Mouse (Mus musculus): ENCODE measurements around the gene Vav1. TPM values are rescaled to one million over a fixed set of nuclear protein-coding genes. Genes with fewer than 3 reads are reported as not detected.

The Vav1 gene
- polyA plus RNA-seq, 1 experiment from 2014 or later, result 1.8 TPM

GRCm38 (mm10) chr17:57290001-57290670 is 11.2 kb downstream of the Vav1 start:
- H3K4me1 ChIP-seq, result no peaks in the 10 kb centered on the region
- no peaks in the 10 kb centered on the region for H3K9me3 ChIP-seq (replicated peaks)
- 0 out of 2 replicates have a peak overlapping the region, but pooled peaks have one; percentile 13 for H3K27ac ChIP-seq
- ATAC-seq (replicated peaks; ENCODE audit: low FRiP score), result no peak
- H3K4me3 ChIP-seq (replicated peaks), result no peak overlapping the region
- H3K4me2 ChIP-seq, result no peak overlapping the region
- 85% methylated on average over 9 of the region's 9 CpGs for WGBS
- no peaks in the 10 kb centered on the region for H3K27me3 ChIP-seq
- no peaks in the 10 kb centered on the region for H3K36me3 ChIP-seq
- no peak overlapping the region for H3K9ac ChIP-seq

- no peak for ATAC-seq (replicated peaks; ENCODE audit: low FRiP score)
- Histone ChIP-seq H3K4me3 (replicated peaks) (no peak overlapping the region), H3K27ac (0 out of 2 replicates have a peak overlapping the region, but pooled peaks have one; percentile 13), H3K9ac (no peak overlapping the region), H3K4me2 (no peak overlapping the region), H3K9me3 (replicated peaks) (no peaks in the 10 kb centered on the region), H3K4me1 (no peaks in the 10 kb centered on the region), H3K27me3 (no peaks in the 10 kb centered on the region), H3K36me3 (no peaks in the 10 kb centered on the region)
- WGBS, result 83% methylated on average over 7 of the region's 7 CpGs
These were observed 11.8 kb downstream of the Vav1 start for GRCm38 (mm10) chr17:57290671-57291055.

DNA sequence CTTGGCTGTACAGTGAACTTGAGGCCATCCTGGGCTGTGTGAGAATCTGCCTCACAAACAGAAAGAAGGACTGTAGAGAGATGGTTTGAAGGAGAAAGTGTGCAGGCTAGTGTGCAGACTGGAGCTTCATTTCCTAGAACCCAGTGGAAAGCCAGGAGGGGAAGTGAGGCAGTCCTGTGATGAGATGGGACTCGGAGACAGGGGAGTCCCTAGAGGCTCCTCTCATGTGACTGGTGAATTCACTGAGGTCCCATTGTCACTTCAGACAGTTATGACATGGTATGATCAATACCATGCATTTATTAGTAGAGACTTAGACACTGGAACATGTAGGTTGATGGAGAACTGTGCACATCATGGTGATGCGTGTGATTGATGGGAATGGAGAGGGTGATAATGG is 13.4 kb downstream of the Vav1 start:
- no peaks in the 10 kb centered on the region for H3K9me3 ChIP-seq (replicated peaks)
- no peak overlapping the region for H3K9ac ChIP-seq
- no peak for ATAC-seq (replicated peaks; ENCODE audit: low FRiP score)
- H3K27ac ChIP-seq, result no peak overlapping the region
- no peaks in the 10 kb centered on the region for H3K27me3 ChIP-seq
- no peaks in the 10 kb centered on the region for H3K4me1 ChIP-seq
- H3K36me3 ChIP-seq, result no peaks in the 10 kb centered on the region
- H3K4me3 ChIP-seq (replicated peaks), result no peak overlapping the region
- WGBS, result 83% methylated on average over 2 of the region's 2 CpGs
- H3K4me2 ChIP-seq, result no peak overlapping the region

- Histone ChIP-seq H3K4me2 (no peak overlapping the region), H3K9me3 (replicated peaks) (no peaks in the 10 kb centered on the region), H3K4me1 (no peaks in the 10 kb centered on the region), H3K27me3 (no peaks in the 10 kb centered on the region), H3K27ac (no peak overlapping the region), H3K9ac (no peak overlapping the region), H3K4me3 (replicated peaks) (no peak overlapping the region), H3K36me3 (no peaks in the 10 kb centered on the region)
- no peak for ATAC-seq (replicated peaks; ENCODE audit: low FRiP score)
- WGBS, result 87% methylated on average over 9 of the region's 9 CpGs
These were observed 14.1 kb downstream of the Vav1 start for GRCm38 (mm10) chr17:57292968-57293367.

DNA sequence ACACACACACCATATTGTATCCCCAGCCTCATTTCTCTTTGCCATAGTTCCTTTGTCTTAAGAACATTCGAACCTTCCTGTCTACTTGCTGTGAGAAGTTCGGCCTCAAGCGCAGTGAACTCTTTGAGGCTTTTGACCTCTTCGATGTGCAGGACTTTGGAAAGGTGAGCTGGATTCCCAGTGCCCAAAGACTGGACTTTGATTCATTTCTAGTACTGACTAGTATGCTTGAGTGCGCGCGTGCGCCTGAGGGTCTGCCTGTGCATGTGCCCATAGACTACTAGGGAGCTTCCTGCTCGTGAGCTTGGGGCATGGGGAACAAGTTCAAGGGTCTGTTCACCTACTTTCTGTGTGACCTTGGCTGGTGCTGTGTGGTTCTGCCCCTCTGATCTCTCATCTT is 17.0 kb downstream of the Vav1 start:
- no peaks in the 10 kb centered on the region for H3K27me3 ChIP-seq
- H3K9ac ChIP-seq, result no peak overlapping the region
- WGBS, result 90% methylated on average over 9 of the region's 9 CpGs
- no peaks in the 10 kb centered on the region for H3K9me3 ChIP-seq (replicated peaks)
- H3K4me2 ChIP-seq, result no peak overlapping the region
- ATAC-seq (replicated peaks; ENCODE audit: low FRiP score), result no peak
- H3K36me3 ChIP-seq, result no peaks in the 10 kb centered on the region
- no peaks in the 10 kb centered on the region for H3K4me1 ChIP-seq
- H3K4me3 ChIP-seq (replicated peaks), result no peak overlapping the region
- no peak overlapping the region for H3K27ac ChIP-seq

DNA sequence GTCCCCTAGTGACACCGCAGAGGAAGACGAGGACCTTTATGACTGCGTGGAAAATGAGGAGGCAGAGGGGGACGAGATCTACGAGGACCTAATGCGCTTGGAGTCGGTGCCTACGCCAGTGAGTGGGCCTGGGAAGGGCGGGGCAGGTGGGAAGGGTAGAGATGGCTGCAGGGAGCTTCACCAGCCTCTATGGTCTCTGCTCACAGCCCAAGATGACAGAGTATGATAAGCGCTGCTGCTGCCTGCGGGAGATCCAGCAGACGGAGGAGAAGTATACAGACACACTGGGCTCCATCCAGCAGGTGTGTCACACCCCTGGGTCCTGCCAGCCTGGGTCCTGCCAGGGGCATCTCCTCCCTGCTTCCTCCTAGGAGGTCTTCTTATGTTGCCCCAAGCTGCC is 18.1 kb downstream of the Vav1 start:
- Histone ChIP-seq H3K36me3 (no peaks in the 10 kb centered on the region), H3K9ac (no peak overlapping the region), H3K27me3 (no peaks in the 10 kb centered on the region), H3K4me2 (no peak overlapping the region), H3K4me1 (no peaks in the 10 kb centered on the region), H3K27ac (no peak overlapping the region), H3K4me3 (replicated peaks) (no peak overlapping the region), H3K9me3 (replicated peaks) (no peaks in the 10 kb centered on the region)
- ATAC-seq (replicated peaks; ENCODE audit: low FRiP score), result no peak
- WGBS, result 85% methylated on average over 12 of the region's 12 CpGs

DNA sequence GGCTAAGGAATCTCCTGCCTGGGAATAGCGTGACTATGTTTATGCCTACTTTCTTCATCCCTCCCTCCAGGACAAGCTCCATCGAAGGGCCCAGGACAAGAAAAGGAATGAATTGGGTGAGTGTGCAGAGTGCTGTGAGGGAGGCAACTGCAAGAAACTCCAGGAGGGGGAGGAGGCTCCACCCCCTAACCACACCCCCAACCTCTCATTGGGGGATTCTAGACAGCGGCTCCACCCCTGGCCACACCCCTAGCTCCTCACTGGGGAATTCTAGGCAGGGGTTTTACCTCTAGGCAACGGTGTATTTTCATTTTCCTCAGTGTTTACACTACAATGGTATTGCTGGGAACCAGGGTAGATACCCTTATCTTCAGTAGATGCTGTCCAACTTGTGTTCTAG is 26.7 kb downstream of the Vav1 start:
- Histone ChIP-seq H3K4me2 (no peak overlapping the region), H3K9ac (no peak overlapping the region), H3K4me1 (no peaks in the 10 kb centered on the region), H3K9me3 (replicated peaks) (no peaks in the 10 kb centered on the region), H3K4me3 (replicated peaks) (no peak overlapping the region), H3K27me3 (no peaks in the 10 kb centered on the region), H3K27ac (no peak overlapping the region), H3K36me3 (no peaks in the 10 kb centered on the region)
- 0 out of 2 replicates have a peak, but pooled peaks have one; percentile 25 for ATAC-seq (replicated peaks; ENCODE audit: low FRiP score)
- WGBS, result 74% methylated on average over 4 of the region's 4 CpGs

- Histone ChIP-seq H3K4me3 (replicated peaks) (no peak overlapping the region), H3K9me3 (replicated peaks) (no peaks in the 10 kb centered on the region), H3K4me2 (no peak overlapping the region), H3K27me3 (no peaks in the 10 kb centered on the region), H3K36me3 (no peaks in the 10 kb centered on the region), H3K4me1 (no peaks in the 10 kb centered on the region), H3K9ac (no peak overlapping the region), H3K27ac (no peak overlapping the region)
- ATAC-seq (replicated peaks; ENCODE audit: low FRiP score), result no peak
- WGBS, result 83% methylated on average over 6 of the region's 6 CpGs
These were observed 28.2 kb downstream of the Vav1 start for GRCm38 (mm10) chr17:57307074-57307473.

DNA sequence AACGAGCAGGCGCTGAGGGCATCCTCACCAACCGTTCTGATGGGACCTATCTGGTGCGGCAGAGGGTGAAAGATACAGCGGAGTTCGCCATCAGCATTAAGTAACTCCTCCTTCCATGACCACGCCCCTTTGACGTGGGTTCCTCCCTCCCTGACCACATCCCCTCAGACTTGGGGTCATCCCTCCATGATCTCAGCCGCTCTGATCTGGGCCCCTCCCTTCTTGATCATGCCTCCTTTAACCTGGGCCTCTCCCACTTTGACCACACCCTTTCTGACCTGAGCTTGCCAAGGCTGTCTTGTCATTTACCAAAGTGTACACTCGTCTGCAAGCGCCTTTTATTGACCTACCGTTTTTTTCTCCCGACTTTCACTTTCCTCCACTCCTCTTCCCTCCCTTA is 32.9 kb downstream of the Vav1 start:
- H3K4me1 ChIP-seq, result no peaks in the 10 kb centered on the region
- no peak overlapping the region; the same call in 1 of the 2 replicates for H3K4me2 ChIP-seq
- ATAC-seq (replicated peaks; ENCODE audit: low FRiP score), result 0 out of 2 replicates have a peak, but pooled peaks have one; percentile 29

DNA sequence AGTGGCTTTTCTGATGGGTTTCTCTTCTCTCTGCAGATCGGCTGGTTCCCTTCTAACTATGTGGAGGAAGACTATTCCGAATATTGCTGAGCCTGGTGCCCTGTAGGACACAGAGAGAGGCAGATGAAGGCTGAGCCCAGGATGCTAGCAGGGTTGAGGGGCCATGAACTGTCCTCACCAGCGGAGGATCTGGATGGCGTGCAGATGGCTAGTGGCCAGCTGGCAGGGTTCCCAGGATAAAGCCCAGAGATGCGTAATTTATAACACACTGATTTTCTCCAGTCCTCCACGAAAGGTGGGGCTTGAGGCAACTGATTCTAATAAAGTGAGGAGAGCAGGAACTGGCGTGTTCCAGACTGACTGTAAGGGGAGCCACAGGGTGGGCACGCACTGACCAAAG is 48.7 kb downstream of the Vav1 start:
- no peak for ATAC-seq (replicated peaks; ENCODE audit: low FRiP score)
- no peak overlapping the region for H3K4me3 ChIP-seq (replicated peaks)
- no peaks in the 10 kb centered on the region for H3K4me1 ChIP-seq
- 0 out of 2 replicates have a peak, but pooled peaks cover 3% of the 10 kb centered on the region for H3K27me3 ChIP-seq
- no peak overlapping the region for H3K9ac ChIP-seq
- no peaks in the 10 kb centered on the region for H3K36me3 ChIP-seq
- 65% methylated on average over 8 of the region's 8 CpGs for WGBS
- H3K27ac ChIP-seq, result no peak overlapping the region
- H3K9me3 ChIP-seq (replicated peaks), result no peaks in the 10 kb centered on the region
- H3K4me2 ChIP-seq, result no peak overlapping the region

More for the DNA sequence above, 32.9 kb downstream of the Vav1 start:
- H3K9me3 ChIP-seq (replicated peaks), result no peaks in the 10 kb centered on the region
- H3K27ac ChIP-seq, result no peak overlapping the region
- H3K4me3 ChIP-seq (replicated peaks), result no peak overlapping the region
- H3K9ac ChIP-seq, result no peak overlapping the region
- no peaks in the 10 kb centered on the region for H3K27me3 ChIP-seq
- WGBS, result 38% methylated on average over 13 of the region's 13 CpGs
- no peaks in the 10 kb centered on the region for H3K36me3 ChIP-seq

GRCm38 (mm10) chr17:57328944-57329343 is 50.0 kb downstream of the Vav1 start:
- H3K9me3 ChIP-seq (replicated peaks), result no peaks in the 10 kb centered on the region
- 39% methylated on average over 6 of the region's 6 CpGs for WGBS
- H3K27ac ChIP-seq, result no peak overlapping the region
- H3K4me2 ChIP-seq, result no peak overlapping the region
- no peaks in the 10 kb centered on the region for H3K36me3 ChIP-seq
- H3K4me1 ChIP-seq, result no peaks in the 10 kb centered on the region
- no peak overlapping the region for H3K4me3 ChIP-seq (replicated peaks)
- no peak overlapping the region for H3K9ac ChIP-seq
- H3K27me3 ChIP-seq, result 0 out of 2 replicates have a peak, but pooled peaks cover 3% of the 10 kb centered on the region
- ATAC-seq (replicated peaks; ENCODE audit: low FRiP score), result no peak

DNA sequence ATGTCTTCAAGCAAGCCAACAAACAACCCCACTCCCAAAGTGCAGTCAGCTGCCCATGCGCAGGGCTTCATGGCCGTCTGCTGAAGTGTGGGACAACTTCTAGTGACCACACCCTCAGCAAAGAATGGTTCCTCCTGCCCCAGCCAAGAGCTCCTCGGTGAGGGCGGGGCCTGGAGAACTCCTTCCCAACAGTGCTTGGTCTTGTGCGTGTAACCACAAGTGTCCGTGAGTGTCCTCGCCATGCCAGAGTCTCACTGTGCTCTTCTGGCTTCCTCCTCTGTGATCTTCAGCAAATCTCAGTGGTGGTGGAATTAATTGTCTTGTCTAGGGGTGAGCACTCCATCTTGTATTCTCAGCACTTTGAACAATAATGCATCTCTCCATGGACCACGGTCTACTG is 52.1 kb downstream of the Vav1 start:
- Histone ChIP-seq H3K9me3 (replicated peaks) (no peaks in the 10 kb centered on the region), H3K27me3 (no peaks in the 10 kb centered on the region), H3K4me2 (no peak overlapping the region), H3K36me3 (no peaks in the 10 kb centered on the region), H3K4me3 (replicated peaks) (no peak overlapping the region), H3K4me1 (0 out of 2 replicates have a peak, but pooled peaks cover 3% of the 10 kb centered on the region), H3K27ac (no peak overlapping the region), H3K9ac (no peak overlapping the region)
- ATAC-seq (replicated peaks; ENCODE audit: low FRiP score), result no peak
- 91% methylated on average over 8 of the region's 8 CpGs for WGBS

DNA sequence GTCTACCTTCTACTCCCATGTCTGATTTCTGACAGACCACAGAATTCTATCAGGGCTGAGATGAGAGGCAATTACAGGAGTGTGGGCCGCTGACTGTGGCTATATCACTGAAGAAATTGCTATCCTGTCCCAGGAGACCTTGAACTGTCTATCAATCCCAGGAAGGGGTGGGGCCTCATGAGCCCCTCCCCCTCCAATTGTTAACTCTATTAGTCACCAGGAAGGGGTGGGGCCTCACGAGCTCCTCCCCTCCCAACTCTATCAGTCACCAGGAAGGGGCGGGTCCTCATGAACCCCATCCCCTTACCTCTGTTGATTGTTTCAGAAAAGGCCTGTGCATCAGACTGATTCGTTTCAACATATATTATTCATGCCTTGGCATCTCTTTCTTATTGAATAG is 53.3 kb downstream of the Vav1 start:
- WGBS, result 92% methylated on average over 4 of the region's 4 CpGs
- ATAC-seq (replicated peaks; ENCODE audit: low FRiP score), result no peak
- Histone ChIP-seq H3K4me3 (replicated peaks) (no peak overlapping the region), H3K4me2 (no peak overlapping the region), H3K27ac (no peak overlapping the region), H3K36me3 (no peaks in the 10 kb centered on the region), H3K9me3 (replicated peaks) (no peaks in the 10 kb centered on the region), H3K9ac (no peak overlapping the region), H3K4me1 (0 out of 2 replicates have a peak, but pooled peaks cover 3% of the 10 kb centered on the region), H3K27me3 (no peaks in the 10 kb centered on the region)
